Mouse (Mus musculus): ENCODE results near the gene Nxt1. TPM values are rescaled to one million over a fixed set of nuclear protein-coding genes. Genes with fewer than 3 reads are reported as not detected.

Nxt1 gene
- polyA plus RNA-seq (2012): 35.0 and 49.1 TPM in 2 replicates

DNA sequence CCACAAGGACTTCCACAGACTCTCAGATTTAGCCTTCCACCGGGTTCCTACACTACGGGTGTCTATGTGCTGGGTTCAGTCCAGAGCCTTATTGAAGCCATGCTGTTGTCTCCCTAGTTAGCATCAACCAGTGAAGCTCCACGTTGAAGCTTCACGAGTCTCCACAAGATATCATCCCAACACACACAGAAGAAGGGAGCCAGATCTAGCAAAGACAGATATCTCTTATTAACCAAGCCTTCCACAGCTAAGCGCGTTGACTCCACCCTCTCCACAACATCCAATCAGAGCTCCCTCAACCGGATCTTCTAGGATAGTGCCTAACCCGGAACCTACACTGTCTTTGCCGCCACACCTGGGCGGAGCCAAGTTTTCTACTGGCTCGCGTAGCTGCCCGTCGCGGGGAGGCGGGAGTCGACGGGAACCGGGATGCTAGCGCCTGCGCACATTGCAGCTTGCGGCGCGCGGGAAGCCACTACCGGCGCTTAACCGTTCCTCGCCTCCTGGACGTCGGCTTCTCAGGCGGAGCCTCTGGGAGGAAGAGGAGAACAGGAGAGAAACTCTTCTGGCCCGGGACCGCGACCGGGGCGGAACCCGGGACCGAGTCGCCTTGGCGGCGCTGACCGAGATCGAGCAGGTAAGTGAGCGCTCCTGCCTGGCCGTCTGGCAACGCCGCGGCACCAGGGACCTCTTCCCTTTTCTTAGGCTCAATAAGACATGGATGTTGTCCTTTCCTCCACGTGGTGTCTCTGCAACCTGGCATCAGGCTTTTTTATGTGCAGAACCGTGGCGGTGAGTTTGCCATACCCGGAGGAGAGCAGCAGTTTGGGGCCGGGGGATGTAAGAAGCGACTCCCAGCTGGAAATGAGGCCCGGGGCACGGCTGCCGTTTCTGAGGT, at the start of gene Nxt1:
Gene Nxt1 (plus strand): TSS at position 403 of the 898 bp plus-strand sequence.

DNA sequence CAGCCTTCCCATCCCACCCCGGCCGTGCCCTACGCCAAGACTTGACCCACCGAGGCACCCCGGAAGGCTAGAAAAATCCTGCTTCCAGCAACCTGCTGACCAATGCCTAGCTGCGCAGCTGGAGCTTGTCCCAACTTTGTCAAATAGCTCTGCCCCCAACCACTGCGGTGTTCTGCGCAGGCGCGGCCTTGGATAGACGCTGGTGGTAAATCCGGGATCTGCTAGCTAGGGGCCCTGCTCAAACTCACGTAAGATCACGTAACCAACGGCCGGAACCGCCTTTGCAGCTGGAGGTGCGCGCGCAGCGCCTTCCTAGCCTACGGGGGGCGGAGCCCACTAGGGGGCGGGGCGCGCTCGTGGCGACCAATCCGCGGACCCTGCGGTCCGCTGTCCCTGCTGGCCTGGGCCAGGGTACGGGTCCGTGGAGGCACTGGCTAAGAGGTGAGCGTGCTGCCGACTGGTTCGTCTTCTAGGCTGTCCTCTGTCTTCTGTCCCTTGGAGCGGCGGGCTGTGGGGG, 8.4 kb downstream of the Nxt1 start, which contains the start of gene Gzf1:
Gene Gzf1 (plus strand): TSS at position 249 of the 517 bp plus-strand sequence.

Other genes with a start within 250 kb of the Nxt1 start
- gene Cd93, start 229.0 kb upstream of the Nxt1 start, polyA plus RNA-seq (2012): 10.5 and 12.2 TPM in 2 replicates
- 11.8 and 12.8 TPM in 2 replicates for gene Gzf1, start 8.4 kb downstream of the Nxt1 start, polyA plus RNA-seq (2012)
- gene Napb, start 59.9 kb downstream of the Nxt1 start, polyA plus RNA-seq (2012): 0.17 and 0.19 TPM in 2 replicates
- not detected in 2 replicates for gene Cstl1, start 77.8 kb downstream of the Nxt1 start, polyA plus RNA-seq (2012)
- not detected in 2 replicates for gene Cst11, start 98.9 kb downstream of the Nxt1 start, polyA plus RNA-seq (2012)
- gene 8030411F24Rik, start 109.4 kb downstream of the Nxt1 start, polyA plus RNA-seq (2012): not detected in 2 replicates
- not detected in 2 replicates for gene Cst12, start 116.8 kb downstream of the Nxt1 start, polyA plus RNA-seq (2012)
- gene Cst8, start 126.2 kb downstream of the Nxt1 start, polyA plus RNA-seq (2012): not detected in 2 replicates
- not detected in 2 replicates for gene Cst13, start 147.5 kb downstream of the Nxt1 start, polyA plus RNA-seq (2012)
- not detected in 2 replicates for gene Cst9, start 162.5 kb downstream of the Nxt1 start, polyA plus RNA-seq (2012)
- gene 9230104L09Rik, start 192.4 kb downstream of the Nxt1 start, polyA plus RNA-seq (2012): not detected in 2 replicates
- 971 and 1,101 TPM in 2 replicates for gene Cst3, start 203.1 kb downstream of the Nxt1 start, polyA plus RNA-seq (2012)